ENCODE assay signal across 8 mouse cellular contexts in genomic region chr6:29717952-29718521, GRCm38 (mm10). TPM values are rescaled to one million over a fixed set of nuclear protein-coding genes. Genes with fewer than 3 reads are reported as not detected.
A peak's percentile ranks its signal among the peaks of the same experiment; 100 is the strongest.
DNase-seq lines count a peak whose midpoint lies in the region; ATAC-seq and TF ChIP-seq lines count a peak whose summit lies in the region.

No protein-coding gene starts in this region.

- no peak for TF ChIP-seq CTCF in lung, adult 2 months (IDR thresholded peaks at IDR 0.05; ENCODE audit: insufficient read depth, low read length)
- no peak for TF ChIP-seq CTCF in cerebellum, adult 2 months (IDR thresholded peaks at IDR 0.05; ENCODE audit: borderline replicate concordance, insufficient read depth, low read depth, low read length)
- no peak for TF ChIP-seq CTCF in thymus, adult 2 months (IDR thresholded peaks at IDR 0.05; ENCODE audit: borderline replicate concordance, control insufficient read depth, extremely low read depth, insufficient read depth, low read length, poor library complexity)

- peaks cover 15% of the 10 kb centered on the region for H3K4me1 ChIP-seq in lung, embryonic 16.5 days (replicated peaks; ENCODE audit: control insufficient read depth, insufficient read depth, low read length)
- H3K4me1 ChIP-seq in lung, adult 2 months (ENCODE audit: control insufficient read depth, insufficient read depth, low read length), result no peaks in the 10 kb centered on the region
- H3K4me1 ChIP-seq in cerebellum, adult 2 months (ENCODE audit: control insufficient read depth, insufficient read depth, low read length), result peaks cover 18% of the 10 kb centered on the region
- peaks cover 19% of the 10 kb centered on the region for H3K4me1 ChIP-seq in forebrain, embryonic 14.5 days (ENCODE audit: control insufficient read depth, insufficient read depth, low read length)
- peaks cover 15% of the 10 kb centered on the region for H3K4me1 ChIP-seq in thymus, adult 2 months (replicated peaks; ENCODE audit: control insufficient read depth, insufficient read depth, low read length)

- peak overlapping the region; percentile 35 for H3K4me2 ChIP-seq in lung, embryonic 16.5 days (ENCODE audit: low read depth, low read length)
- H3K4me2 ChIP-seq in forebrain, embryonic 14.5 days (ENCODE audit: low read length), result peak overlapping the region; percentile 49

- H3K36me3 ChIP-seq in lung, embryonic 16.5 days (ENCODE audit: control insufficient read depth, insufficient read depth, low read length), result no peaks in the 10 kb centered on the region
- no peaks in the 10 kb centered on the region for H3K36me3 ChIP-seq in forebrain, embryonic 14.5 days (ENCODE audit: control insufficient read depth, insufficient read depth, low read length)
- no peaks in the 10 kb centered on the region for H3K36me3 ChIP-seq in thymus, adult 2 months (ENCODE audit: control insufficient read depth, insufficient read depth, low read length)

- no peaks in the 10 kb centered on the region for H3K9me3 ChIP-seq in lung, embryonic 16.5 days (ENCODE audit: control insufficient read depth, low read length)
- H3K9me3 ChIP-seq in forebrain, embryonic 14.5 days (replicated peaks; ENCODE audit: control insufficient read depth, low read length), result no peaks in the 10 kb centered on the region

- H3K27ac ChIP-seq in lung, embryonic 16.5 days (ENCODE audit: low read length), result no peak overlapping the region
- peak overlapping the region; percentile 87 for H3K27ac ChIP-seq in cerebellum, adult 2 months (ENCODE audit: insufficient read depth, low read length)
- H3K27ac ChIP-seq in forebrain, embryonic 14.5 days (ENCODE audit: low read depth, low read length), result no peak overlapping the region
- H3K27ac ChIP-seq in thymus, adult 2 months (ENCODE audit: control insufficient read depth, insufficient read depth, low read length), result no peak overlapping the region

- DNase-seq in lung, adult 2 months, result no peak
- DNase-seq in cerebellum, adult 2 months, result peak; percentile 72 to 76
- DNase-seq in forebrain, embryonic 14.5 days (ENCODE audit: low spot score), result peak; percentile 62
- DNase-seq in kidney, adult 9 months, result peak; percentile 39
- DNase-seq in lung, postnatal 14 days, result peak; percentile 25
- DNase-seq in urinary bladder, postnatal 4 days (ENCODE audit: low spot score in 2 of 2), result no peak
- no peak for DNase-seq in thymus, adult 2 months

- H3K27me3 ChIP-seq in lung, embryonic 16.5 days (ENCODE audit: control insufficient read depth, insufficient read depth, low read depth, low read length), result no peaks in the 10 kb centered on the region
- H3K27me3 ChIP-seq in cerebellum, adult 2 months (ENCODE audit: control insufficient read depth, insufficient read depth, low read length), result no peaks in the 10 kb centered on the region
- no peaks in the 10 kb centered on the region for H3K27me3 ChIP-seq in forebrain, embryonic 14.5 days (replicated peaks; ENCODE audit: control insufficient read depth, insufficient read depth, low read length)
- no peaks in the 10 kb centered on the region for H3K27me3 ChIP-seq in thymus, adult 2 months (ENCODE audit: control insufficient read depth, insufficient read depth, low read length)

- ATAC-seq in lung, embryonic 16.5 days (ENCODE audit: low read depth), result peak; percentile 57
- ATAC-seq in forebrain, embryonic 14.5 days, result peak; percentile 49

- H3K4me3 ChIP-seq in lung, embryonic 16.5 days (ENCODE audit: low read length), result no peak overlapping the region
- no peak overlapping the region for H3K4me3 ChIP-seq in lung, adult 2 months (replicated peaks; ENCODE audit: extremely low read depth, low read depth, low read length)
- peak overlapping the region; percentile 52 for H3K4me3 ChIP-seq in cerebellum, adult 2 months (replicated peaks; ENCODE audit: insufficient read depth, low read depth, low read length)
- H3K4me3 ChIP-seq in forebrain, embryonic 14.5 days (ENCODE audit: low read depth, low read length), result peak overlapping the region; percentile 8; the same call in 1 of the 2 replicates
- H3K4me3 ChIP-seq in thymus, adult 2 months (ENCODE audit: control insufficient read depth, insufficient read depth, low read length), result no peak overlapping the region

- WGBS in lung, embryonic 16.5 days, result 15% methylated on average over 14 of the region's 14 CpGs
- 27% methylated on average over 14 of the region's 14 CpGs for WGBS in lung, adult 2 months
- 7% methylated on average over 14 of the region's 14 CpGs for WGBS in cerebellum, adult 2 months
- WGBS in forebrain, embryonic 14.5 days, result 17% methylated on average over 14 of the region's 14 CpGs
- WGBS in thymus, adult 2 months, result 91% methylated on average over 14 of the region's 14 CpGs

- no peak overlapping the region for H3K9ac ChIP-seq in lung, embryonic 16.5 days (ENCODE audit: low read length)
- peak overlapping the region; percentile 37 for H3K9ac ChIP-seq in forebrain, embryonic 14.5 days (ENCODE audit: low read length)

- TF ChIP-seq POLR2A in lung, adult 2 months (IDR thresholded peaks at IDR 0.05; ENCODE audit: borderline replicate concordance, extremely low read depth, low read depth, low read length), result no peak
- peak; percentile 32; the same call in 1 of the 2 replicates for TF ChIP-seq POLR2A in cerebellum, adult 2 months (IDR thresholded peaks at IDR 0.05; ENCODE audit: borderline replicate concordance, insufficient read depth, low read length)
- TF ChIP-seq POLR2A in thymus, adult 2 months (IDR thresholded peaks at IDR 0.05; ENCODE audit: control insufficient read depth, extremely low read depth, insufficient read depth, low read length, poor library complexity), result no peak

RNA-seq across cellular contexts. Expression of gene Smo, which starts 17.3 kb away (rescaled TPM):
- polyA plus RNA-seq in lung, embryonic 16.5 days (2015; fragmentation: Nextera tagmentation; extraction: Ambion mirVana), result 29.2 and 29.6 TPM in 2 replicates
- polyA plus RNA-seq in lung, adult 2 months (2012; rRNA removed), result 36.3 and 41.2 TPM in 2 replicates
- 12.6 and 13.6 TPM in 2 replicates for polyA plus RNA-seq in cerebellum, adult 2 months (2012; rRNA removed)
- 9.7 and 10.4 TPM in 2 replicates for polyA plus RNA-seq in forebrain, embryonic 14.5 days (2014; fragmentation: Nextera tagmentation; extraction: Ambion mirVana)
- polyA plus RNA-seq in thymus, adult 2 months (2012; rRNA removed), result 48.9 and 51.4 TPM in 2 replicates

RNA-seq across cellular contexts. Expression of gene Tspan33, which starts 24.0 kb away (rescaled TPM):
- 3.5 and 3.6 TPM in 2 replicates for polyA plus RNA-seq in lung, embryonic 16.5 days (2015; fragmentation: Nextera tagmentation; extraction: Ambion mirVana)
- polyA plus RNA-seq in lung, adult 2 months (2012; rRNA removed), result 2.6 and 2.7 TPM in 2 replicates
- polyA plus RNA-seq in cerebellum, adult 2 months (2012; rRNA removed), result 27.2 and 27.9 TPM in 2 replicates
- polyA plus RNA-seq in forebrain, embryonic 14.5 days (2014; fragmentation: Nextera tagmentation; extraction: Ambion mirVana), result 2.2 TPM in 2 replicates
- polyA plus RNA-seq in thymus, adult 2 months (2012; rRNA removed), result 4.6 and 6.1 TPM in 2 replicates

RNA-seq across cellular contexts. Expression of gene Ahcyl2, which starts 49.8 kb away (rescaled TPM):
- polyA plus RNA-seq in lung, embryonic 16.5 days (2015; fragmentation: Nextera tagmentation; extraction: Ambion mirVana), result 7.9 and 8.7 TPM in 2 replicates
- 53.5 and 69.7 TPM in 2 replicates for polyA plus RNA-seq in lung, adult 2 months (2012; rRNA removed)
- 123 and 125 TPM in 2 replicates for polyA plus RNA-seq in cerebellum, adult 2 months (2012; rRNA removed)
- 8.6 and 11.5 TPM in 2 replicates for polyA plus RNA-seq in forebrain, embryonic 14.5 days (2014; fragmentation: Nextera tagmentation; extraction: Ambion mirVana)
- polyA plus RNA-seq in thymus, adult 2 months (2012; rRNA removed), result 35.3 and 44.1 TPM in 2 replicates

Comparison
In these comparisons a context has a peak if more than half of its experiments do, and no peak if none do; other contexts are left out.
1. DNase-seq: peak in cerebellum, adult 2 months (2 of 2), forebrain, embryonic 14.5 days (single experiment), kidney, adult 9 months (single experiment) and lung, postnatal 14 days (single experiment); none in lung, adult 2 months (single experiment), urinary bladder, postnatal 4 days (0 of 2) and thymus, adult 2 months (single experiment).
2. H3K4me3 ChIP-seq: peak in cerebellum, adult 2 months (single experiment) and forebrain, embryonic 14.5 days (single experiment); none in lung, embryonic 16.5 days (single experiment), lung, adult 2 months (single experiment) and thymus, adult 2 months (single experiment).